Mouse (Mus musculus): ENCODE data around the gene Mipep. TPM values are rescaled to one million over a fixed set of nuclear protein-coding genes. Genes with fewer than 3 reads are reported as not detected.

Gene Mipep
- 18.8 and 19.5 TPM in 2 replicates for polyA plus RNA-seq (2015; fragmentation: Nextera tagmentation; extraction: Ambion mirVana)

GRCm38 (mm10) chr14:60784427-60785315, at the start of gene Mipep:
Mipep (plus strand) TSS chr14:60784573.
- Histone ChIP-seq H3K9ac (replicated peaks) (peak within 1 kb of the TSS; percentile 67), H3K9me3 (replicated peaks) (no peaks in the 10 kb centered on the region), H3K27ac (replicated peaks) (peak within 1 kb of the TSS; percentile 80), H3K4me3 (replicated peaks) (peak within 1 kb of the TSS; percentile 83), H3K4me2 (peak within 1 kb of the TSS; percentile 78), H3K4me1 (peaks cover 7% of the 10 kb centered on the region), H3K27me3 (replicated peaks) (no peaks in the 10 kb centered on the region), H3K36me3 (peaks cover 10% of the 10 kb centered on the region; the same call in 1 of the 2 replicates)
- peak; percentile 95 for ATAC-seq (ENCODE audit: low FRiP score)
- under 1% methylated on average over 61 of the region's 61 CpGs for WGBS

GRCm38 (mm10) chr14:60735206-60735605, 49.2 kb upstream of the Mipep start:
- 59% methylated on average over 5 of the region's 5 CpGs for WGBS
- Histone ChIP-seq H3K9ac (replicated peaks) (no peak overlapping the region), H3K9me3 (replicated peaks) (no peaks in the 10 kb centered on the region), H3K27ac (replicated peaks) (no peak overlapping the region), H3K36me3 (no peaks in the 10 kb centered on the region), H3K4me1 (peaks cover 54% of the 10 kb centered on the region), H3K27me3 (replicated peaks) (no peaks in the 10 kb centered on the region), H3K4me2 (no peak overlapping the region), H3K4me3 (replicated peaks) (no peak overlapping the region)
- ATAC-seq (ENCODE audit: low FRiP score) = no peak

- peak overlapping the region; percentile 67 for H3K27ac ChIP-seq (replicated peaks)
- WGBS = 54% methylated on average over 13 of the region's 13 CpGs
- H3K4me1 ChIP-seq = peaks cover 61% of the 10 kb centered on the region
Observed at GRCm38 (mm10) chr14:60735848-60736547, 48.4 kb upstream of the Mipep start.

GRCm38 (mm10) chr14:60736591-60737192, 47.7 kb upstream of the Mipep start:
- H3K4me1 ChIP-seq = peaks cover 68% of the 10 kb centered on the region
- no peaks in the 10 kb centered on the region for H3K9me3 ChIP-seq (replicated peaks)
- ATAC-seq (ENCODE audit: low FRiP score) = no peak
- no peaks in the 10 kb centered on the region for H3K27me3 ChIP-seq (replicated peaks)
- WGBS = 12% methylated on average over 4 of the region's 4 CpGs
- H3K36me3 ChIP-seq = no peaks in the 10 kb centered on the region
- H3K9ac ChIP-seq (replicated peaks) = no peak overlapping the region
- H3K4me2 ChIP-seq = 0 out of 2 replicates have a peak overlapping the region, but pooled peaks have one; percentile 9
- H3K4me3 ChIP-seq (replicated peaks) = no peak overlapping the region
- H3K27ac ChIP-seq (replicated peaks) = peak overlapping the region; percentile 67

More at GRCm38 (mm10) chr14:60735848-60736547, 48.4 kb upstream of the Mipep start:
- no peaks in the 10 kb centered on the region for H3K36me3 ChIP-seq
- no peaks in the 10 kb centered on the region for H3K27me3 ChIP-seq (replicated peaks)
- H3K4me3 ChIP-seq (replicated peaks) = no peak overlapping the region
- ATAC-seq (ENCODE audit: low FRiP score) = no peak
- no peak overlapping the region for H3K9ac ChIP-seq (replicated peaks)
- H3K9me3 ChIP-seq (replicated peaks) = no peaks in the 10 kb centered on the region
- H3K4me2 ChIP-seq = 0 out of 2 replicates have a peak overlapping the region, but pooled peaks have one; percentile 9

GRCm38 (mm10) chr14:60737202-60737611, 47.2 kb upstream of the Mipep start:
- ATAC-seq (ENCODE audit: low FRiP score) = no peak
- H3K4me2 ChIP-seq = no peak overlapping the region
- H3K27me3 ChIP-seq (replicated peaks) = no peaks in the 10 kb centered on the region
- no peak overlapping the region for H3K9ac ChIP-seq (replicated peaks)
- H3K4me1 ChIP-seq = peaks cover 73% of the 10 kb centered on the region
- no peaks in the 10 kb centered on the region for H3K9me3 ChIP-seq (replicated peaks)
- no peaks in the 10 kb centered on the region for H3K36me3 ChIP-seq
- 27% methylated on average over 7 of the region's 7 CpGs for WGBS
- peak overlapping the region; percentile 67; the same call in 1 of the 2 replicates for H3K27ac ChIP-seq (replicated peaks)
- no peak overlapping the region for H3K4me3 ChIP-seq (replicated peaks)

- no peak for ATAC-seq (ENCODE audit: low FRiP score)
- H3K9ac ChIP-seq (replicated peaks) = no peak overlapping the region
- H3K27me3 ChIP-seq (replicated peaks) = no peaks in the 10 kb centered on the region
- H3K4me3 ChIP-seq (replicated peaks) = no peak overlapping the region
- H3K9me3 ChIP-seq (replicated peaks) = no peaks in the 10 kb centered on the region
- no peaks in the 10 kb centered on the region for H3K36me3 ChIP-seq
- peak overlapping the region; percentile 56; the same call in 1 of the 2 replicates for H3K27ac ChIP-seq (replicated peaks)
- 73% methylated on average over 10 of the region's 10 CpGs for WGBS
- H3K4me2 ChIP-seq = no peak overlapping the region
- peaks cover 69% of the 10 kb centered on the region for H3K4me1 ChIP-seq
Observed at GRCm38 (mm10) chr14:60738434-60738938, 45.9 kb upstream of the Mipep start.

- H3K36me3 ChIP-seq = no peaks in the 10 kb centered on the region
- no peak overlapping the region for H3K4me3 ChIP-seq (replicated peaks)
- ATAC-seq (ENCODE audit: low FRiP score) = no peak
- H3K27me3 ChIP-seq (replicated peaks) = no peaks in the 10 kb centered on the region
- no peak overlapping the region for H3K27ac ChIP-seq (replicated peaks)
- 21% methylated on average over 8 of the region's 9 CpGs for WGBS
- no peak overlapping the region for H3K9ac ChIP-seq (replicated peaks)
- H3K4me2 ChIP-seq = no peak overlapping the region
- H3K4me1 ChIP-seq = peaks cover 66% of the 10 kb centered on the region
- H3K9me3 ChIP-seq (replicated peaks) = no peaks in the 10 kb centered on the region
Observed at GRCm38 (mm10) chr14:60739155-60739554, 45.2 kb upstream of the Mipep start.

GRCm38 (mm10) chr14:60739616-60740015, 44.8 kb upstream of the Mipep start:
- WGBS = 76% methylated on average over 12 of the region's 12 CpGs
- no peaks in the 10 kb centered on the region for H3K36me3 ChIP-seq
- no peaks in the 10 kb centered on the region for H3K9me3 ChIP-seq (replicated peaks)
- no peak for ATAC-seq (ENCODE audit: low FRiP score)
- no peak overlapping the region for H3K4me3 ChIP-seq (replicated peaks)
- no peak overlapping the region for H3K27ac ChIP-seq (replicated peaks)
- H3K4me2 ChIP-seq = no peak overlapping the region
- H3K9ac ChIP-seq (replicated peaks) = no peak overlapping the region
- H3K27me3 ChIP-seq (replicated peaks) = no peaks in the 10 kb centered on the region
- H3K4me1 ChIP-seq = peaks cover 66% of the 10 kb centered on the region

- peaks cover 58% of the 10 kb centered on the region for H3K4me1 ChIP-seq
- no peaks in the 10 kb centered on the region for H3K27me3 ChIP-seq (replicated peaks)
- no peak overlapping the region for H3K9ac ChIP-seq (replicated peaks)
- no peaks in the 10 kb centered on the region for H3K9me3 ChIP-seq (replicated peaks)
- ATAC-seq (ENCODE audit: low FRiP score) = no peak
- 0 out of 2 replicates have a peak overlapping the region, but pooled peaks have one; percentile 65 for H3K27ac ChIP-seq (replicated peaks)
- no peak overlapping the region for H3K4me2 ChIP-seq
- H3K4me3 ChIP-seq (replicated peaks) = no peak overlapping the region
- no peaks in the 10 kb centered on the region for H3K36me3 ChIP-seq
- 82% methylated on average over 5 of the region's 5 CpGs for WGBS
Observed at GRCm38 (mm10) chr14:60740507-60740906, 43.9 kb upstream of the Mipep start.

GRCm38 (mm10) chr14:60741033-60741432, 43.3 kb upstream of the Mipep start:
- no peaks in the 10 kb centered on the region for H3K36me3 ChIP-seq
- H3K4me3 ChIP-seq (replicated peaks) = no peak overlapping the region
- H3K27ac ChIP-seq (replicated peaks) = peak overlapping the region; percentile 65; the same call in 1 of the 2 replicates
- no peak overlapping the region for H3K9ac ChIP-seq (replicated peaks)
- WGBS = 69% methylated on average over 8 of the region's 8 CpGs
- no peak for ATAC-seq (ENCODE audit: low FRiP score)
- peaks cover 54% of the 10 kb centered on the region for H3K4me1 ChIP-seq
- H3K4me2 ChIP-seq = no peak overlapping the region
- no peaks in the 10 kb centered on the region for H3K27me3 ChIP-seq (replicated peaks)
- H3K9me3 ChIP-seq (replicated peaks) = no peaks in the 10 kb centered on the region

- H3K27me3 ChIP-seq (replicated peaks) = no peaks in the 10 kb centered on the region
- H3K9ac ChIP-seq (replicated peaks) = no peak overlapping the region
- peaks cover 49% of the 10 kb centered on the region for H3K4me1 ChIP-seq
- 66% methylated on average over 6 of the region's 6 CpGs for WGBS
- no peaks in the 10 kb centered on the region for H3K9me3 ChIP-seq (replicated peaks)
- H3K36me3 ChIP-seq = no peaks in the 10 kb centered on the region
- H3K4me2 ChIP-seq = no peak overlapping the region
- no peak overlapping the region for H3K4me3 ChIP-seq (replicated peaks)
- H3K27ac ChIP-seq (replicated peaks) = peak overlapping the region; percentile 65; the same call in 1 of the 2 replicates
- ATAC-seq (ENCODE audit: low FRiP score) = no peak
Observed at GRCm38 (mm10) chr14:60741490-60741981, 42.8 kb upstream of the Mipep start.
